Mouse (Mus musculus): ENCODE data around the gene Ccsap. TPM values are rescaled to one million over a fixed set of nuclear protein-coding genes. Genes with fewer than 3 reads are reported as not detected.

Gene Ccsap
- total RNA-seq, 2 experiments from 2014 or later = 1.1 to 1.5 TPM

DNA sequence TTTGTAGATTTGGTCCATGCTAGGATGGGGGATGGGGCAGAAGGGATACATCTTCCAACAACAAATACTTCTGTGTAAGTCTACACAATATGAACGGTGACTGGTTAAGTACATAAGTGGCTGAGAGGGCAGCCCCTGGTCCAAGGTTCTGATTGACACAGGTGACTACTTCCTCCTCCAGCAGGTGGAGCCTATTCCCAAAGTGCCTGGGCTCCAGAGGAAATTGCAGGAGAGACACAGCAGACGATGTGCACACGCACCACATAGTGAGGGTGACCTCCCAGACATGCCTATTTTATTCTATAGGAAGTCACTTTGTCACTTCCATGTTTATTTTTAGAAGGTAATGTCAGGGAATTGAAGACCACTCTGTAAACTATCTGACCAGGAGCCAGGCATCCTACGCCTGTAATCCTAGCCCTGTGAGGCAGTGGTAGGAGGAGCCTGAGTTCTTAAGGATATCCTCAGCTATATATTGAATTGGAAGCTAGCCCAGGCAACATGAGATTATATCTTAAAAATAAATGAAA is 20.9 kb upstream of the Ccsap start:
- DNase-seq (ENCODE audit: low spot score in 2 of 2) = no peak

DNA sequence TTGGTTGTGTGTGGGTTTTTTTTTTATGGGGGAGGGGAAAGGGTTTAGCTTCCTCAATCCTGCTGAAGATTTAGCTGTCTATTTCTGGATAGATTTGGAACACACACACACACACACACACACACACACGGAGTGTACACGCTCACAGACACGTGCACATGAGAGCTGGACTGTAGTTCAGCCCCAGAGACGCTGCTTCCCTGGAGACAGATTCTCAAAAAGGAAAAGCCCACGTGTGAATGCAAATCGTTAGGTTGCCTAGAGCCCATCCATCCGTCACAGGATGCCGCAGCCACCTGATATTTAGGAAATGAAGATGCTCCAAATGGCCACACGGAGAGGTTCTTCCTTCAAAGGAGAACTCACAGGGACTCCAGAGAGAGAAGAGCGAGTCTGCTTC is 20.3 kb upstream of the Ccsap start:
- no peak for DNase-seq (ENCODE audit: low spot score in 2 of 2)

DNA sequence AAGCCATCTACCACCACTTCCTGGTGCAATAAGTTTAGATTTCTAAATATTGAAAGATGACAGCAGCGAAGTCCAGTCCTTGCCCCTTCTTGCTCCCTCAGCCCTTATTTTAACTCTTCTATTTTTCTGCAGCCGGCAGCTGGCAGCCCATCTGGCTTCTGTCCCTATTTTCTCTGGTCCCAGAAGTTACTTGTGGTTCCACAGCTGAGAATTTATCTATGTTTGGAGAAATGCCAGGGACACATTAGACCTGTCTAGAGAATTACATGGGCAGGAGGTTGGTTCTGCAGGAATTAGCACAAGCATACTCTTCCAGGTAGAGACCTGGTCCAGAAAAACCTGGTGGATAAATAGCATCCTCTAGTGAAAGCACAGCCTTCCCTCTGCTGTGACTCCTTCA is 17.9 kb upstream of the Ccsap start:
- DNase-seq (ENCODE audit: low spot score in 2 of 2) = no peak

DNA sequence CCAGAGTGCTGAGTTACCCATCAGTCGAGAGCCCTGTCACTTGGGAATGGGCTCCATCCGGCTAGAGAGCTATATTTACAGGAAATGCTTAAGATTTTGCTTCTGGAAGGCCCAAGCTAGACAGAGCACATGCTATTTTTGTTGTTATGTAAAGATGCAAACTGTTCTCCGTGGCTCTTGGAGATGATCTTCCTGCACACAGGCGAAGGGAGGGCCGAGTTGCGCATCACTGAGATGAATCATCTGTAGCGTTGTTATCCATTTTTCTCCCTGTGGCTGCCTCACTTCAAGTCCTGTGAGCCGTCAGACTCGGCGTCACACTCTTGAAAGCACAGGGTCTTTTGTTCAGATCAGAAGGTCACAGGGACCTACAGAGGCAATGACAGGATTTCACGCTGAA is 14.3 kb upstream of the Ccsap start:
- no peak for DNase-seq (ENCODE audit: low spot score in 2 of 2)

DNA sequence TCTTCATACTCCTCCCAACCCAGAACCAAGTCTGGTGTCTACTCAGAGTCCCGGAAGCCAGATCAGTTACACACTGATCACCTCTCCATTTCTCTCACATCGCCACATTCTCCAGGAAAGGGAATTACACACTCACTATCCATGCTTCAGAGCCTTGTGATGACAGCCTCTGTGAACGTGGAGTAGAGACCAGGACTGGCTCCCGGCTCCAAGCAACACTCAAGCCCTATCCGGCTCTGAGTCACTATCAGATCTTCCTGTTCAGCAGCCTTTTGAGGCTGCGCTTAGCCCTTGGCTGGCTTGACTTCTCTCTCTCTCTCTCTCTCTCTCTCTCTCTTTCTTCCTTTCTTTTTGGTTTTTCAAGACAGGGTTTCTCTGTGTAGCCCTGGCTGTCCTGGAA is 13.4 kb upstream of the Ccsap start:
- DNase-seq (ENCODE audit: low spot score in 2 of 2) = no peak

DNA sequence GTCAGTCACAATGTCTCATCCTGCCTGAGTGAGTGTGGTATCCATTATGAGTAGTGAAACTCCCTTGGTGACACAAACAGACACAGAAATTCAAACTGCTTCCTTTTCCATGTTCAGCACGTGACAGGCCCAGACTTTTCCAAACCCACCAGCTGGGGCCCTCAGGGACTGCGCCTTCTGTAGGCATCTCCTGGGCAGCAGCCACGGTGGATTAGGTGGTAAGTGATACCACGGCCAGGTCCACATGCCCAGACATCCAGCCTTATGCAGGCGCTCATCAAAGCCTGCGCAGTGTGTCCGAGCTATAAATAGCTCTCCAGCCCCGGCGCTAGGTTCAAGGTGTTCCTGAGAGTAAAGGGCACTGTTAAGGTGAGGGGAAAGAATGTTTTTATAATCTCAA is 12.0 kb upstream of the Ccsap start:
- DNase-seq (ENCODE audit: low spot score in 2 of 2) = no peak

DNA sequence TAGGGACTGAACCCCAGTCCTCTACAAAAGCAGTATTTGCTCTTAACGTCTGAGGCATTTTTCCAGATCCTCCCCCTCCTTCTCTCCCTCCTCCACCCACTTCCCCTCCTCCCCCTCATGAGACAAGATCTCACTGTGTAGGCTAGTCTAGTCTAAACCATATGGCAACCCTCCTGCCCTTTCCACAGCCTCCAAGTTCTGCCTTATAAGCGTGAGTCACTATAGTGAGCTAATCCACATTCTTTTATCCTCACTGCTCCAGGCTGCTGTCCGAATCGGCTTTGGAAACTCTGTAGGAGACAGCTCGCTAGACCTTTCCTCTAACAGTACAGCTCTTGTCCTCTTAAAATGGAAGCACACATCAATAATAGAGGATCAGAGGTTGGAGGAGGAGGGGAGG is 7.0 kb upstream of the Ccsap start:
- DNase-seq (ENCODE audit: low spot score in 2 of 2) = no peak

DNA sequence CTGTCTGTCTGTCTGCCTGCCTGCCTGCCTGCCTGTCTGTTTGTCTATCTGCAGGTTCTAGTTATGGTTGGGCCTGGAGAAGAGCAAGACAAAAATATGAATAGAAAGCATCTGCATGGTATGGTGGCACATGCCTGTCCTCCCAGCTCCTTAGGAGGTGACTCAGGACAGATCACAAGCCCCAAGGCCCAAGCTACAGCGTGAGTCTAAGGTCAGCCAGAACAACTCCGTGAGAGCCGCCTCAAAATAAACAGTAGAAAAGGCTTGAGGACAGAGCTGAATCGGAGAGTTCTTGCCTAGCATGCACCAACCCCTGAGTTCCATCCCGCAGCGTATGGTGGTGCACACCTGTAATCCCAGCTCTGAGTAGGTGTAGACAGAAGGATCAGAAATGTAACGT is 5.8 kb upstream of the Ccsap start:
- no peak for DNase-seq (ENCODE audit: low spot score in 2 of 2)

DNA sequence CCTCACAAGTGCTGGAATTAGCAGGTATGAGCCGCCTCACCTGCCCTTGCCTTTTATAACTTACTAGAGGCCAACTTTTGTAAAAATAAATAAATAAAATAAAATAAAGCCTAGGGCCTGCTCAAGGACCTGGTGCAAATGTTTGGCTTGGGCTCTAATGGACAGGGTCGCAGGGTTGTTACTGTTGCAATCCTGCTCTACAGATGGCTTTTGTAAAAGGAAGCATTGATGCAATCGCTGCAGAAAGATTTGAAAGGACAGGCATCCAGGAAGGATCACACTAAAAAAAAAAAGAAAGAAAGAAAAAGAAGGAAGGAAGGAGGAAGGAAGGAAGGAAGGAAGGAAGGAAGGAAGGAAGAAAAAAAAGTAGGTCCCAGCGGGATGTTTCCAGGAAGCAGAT is 377 bp upstream of the Ccsap start:
- DNase-seq (ENCODE audit: low spot score in 2 of 2) = no peak

DNA sequence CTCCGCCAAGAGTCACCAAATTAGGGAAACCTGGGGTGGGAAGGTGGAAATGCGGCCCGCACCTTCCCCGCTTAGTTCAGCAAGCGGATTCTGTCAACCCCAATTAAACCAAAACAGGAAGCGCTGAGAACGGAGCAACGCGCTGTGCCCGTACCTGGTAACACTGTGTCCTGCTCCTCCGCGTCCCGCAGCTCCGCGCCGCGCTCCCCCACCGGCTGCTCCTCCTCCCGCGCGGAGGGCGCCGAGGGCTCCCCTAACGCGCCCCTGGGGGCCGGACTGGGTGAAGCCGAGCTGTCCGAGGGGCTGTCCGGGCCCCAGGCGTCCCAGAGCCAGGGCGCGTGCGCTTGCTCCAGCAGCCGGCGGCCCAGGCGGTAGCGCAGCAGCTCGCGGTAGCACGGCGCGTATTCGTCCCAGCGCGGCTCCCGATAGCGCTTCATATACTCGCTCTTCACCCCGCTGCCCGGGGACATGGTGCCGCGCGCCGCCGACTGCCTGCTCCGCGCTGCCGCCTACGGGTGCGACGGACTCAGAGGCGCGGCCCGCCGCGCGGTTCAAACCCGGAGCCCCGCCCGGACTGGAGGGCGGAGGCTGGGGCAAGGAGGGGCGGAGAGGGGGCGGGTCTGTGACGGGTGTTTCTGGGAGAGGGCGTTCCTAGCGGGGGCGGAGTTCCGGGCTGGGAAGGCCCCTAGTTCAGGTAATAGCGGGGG is 915 bp downstream of the Ccsap start:
- DNase-seq (ENCODE audit: low spot score in 2 of 2) = peak; percentile 89 to 90

DNA sequence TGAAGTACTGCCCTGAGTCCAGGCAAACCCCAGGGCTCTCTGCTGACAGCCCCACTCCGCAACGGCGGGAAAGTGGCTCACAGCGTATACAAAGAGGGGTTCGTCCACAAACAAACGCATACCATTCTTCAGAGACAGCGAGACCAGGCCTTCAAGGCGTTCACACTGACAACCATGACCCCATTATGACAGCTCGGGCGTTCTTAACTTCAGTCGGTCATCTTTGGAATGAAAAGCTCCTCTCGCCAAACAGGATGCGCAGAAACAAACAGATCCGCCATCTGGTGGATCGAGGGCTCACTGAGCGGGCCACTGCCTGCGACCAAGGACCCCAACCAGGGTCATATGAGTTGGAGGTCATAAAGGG is 1.5 kb downstream of the Ccsap start:
- DNase-seq (ENCODE audit: low spot score in 2 of 2) = peak in 1 of 2 experiments; percentile 13

DNA sequence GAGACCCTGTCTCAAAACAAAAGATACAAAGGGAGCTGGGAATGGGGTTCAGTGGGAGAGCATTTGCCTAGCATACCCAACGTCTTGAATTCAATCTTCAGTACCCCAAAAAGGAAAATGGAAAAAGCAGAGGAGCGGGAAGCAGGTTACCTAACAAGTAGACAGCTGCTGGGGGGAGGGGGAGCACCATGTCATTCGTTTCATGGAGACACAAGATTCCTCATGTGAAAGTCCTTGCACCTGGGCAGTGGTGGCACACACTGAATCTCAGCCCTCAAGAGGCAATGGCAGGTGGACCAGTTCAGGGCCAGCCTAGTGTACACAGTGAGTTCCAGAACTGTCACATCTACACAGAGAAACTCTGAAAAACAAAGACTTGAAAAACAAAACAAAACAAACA is 2.6 kb downstream of the Ccsap start:
- DNase-seq (ENCODE audit: low spot score in 2 of 2) = no peak

DNA sequence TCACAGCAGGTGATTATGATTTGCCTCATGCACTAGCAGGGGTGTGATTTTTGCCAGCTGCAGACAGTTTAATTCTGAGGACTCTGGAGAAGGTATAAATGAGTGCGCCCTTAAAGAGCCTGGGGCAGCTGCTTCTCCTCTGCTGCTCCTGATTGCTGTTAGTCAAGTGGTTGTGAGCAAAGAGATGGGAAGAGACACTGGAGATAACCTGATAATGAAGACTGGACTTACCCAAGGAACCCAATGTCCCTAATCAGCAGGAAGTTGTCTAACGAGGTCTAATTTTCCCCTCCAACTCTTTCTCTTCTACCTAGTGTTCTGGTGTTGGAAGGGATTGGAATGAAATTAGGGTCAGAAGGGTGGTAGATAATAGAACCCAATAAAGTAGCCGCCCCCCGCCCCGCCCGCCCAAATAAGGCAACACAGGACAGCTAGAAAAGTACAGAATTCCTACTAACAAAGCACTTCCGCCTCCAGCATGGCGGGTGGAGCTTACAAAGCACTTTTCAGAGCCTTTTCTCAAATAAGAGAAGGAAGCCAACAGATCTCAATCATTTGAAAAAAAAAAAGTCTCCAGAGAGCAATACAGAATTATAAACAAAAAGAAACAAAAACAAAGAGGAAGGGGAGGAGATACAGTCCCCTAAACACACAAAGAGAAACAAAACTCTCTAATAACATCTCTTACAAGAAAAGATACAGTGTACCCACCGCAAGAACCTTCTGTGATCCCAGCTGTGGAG is 5.1 kb downstream of the Ccsap start:
- no peak for DNase-seq (ENCODE audit: low spot score in 2 of 2)

DNA sequence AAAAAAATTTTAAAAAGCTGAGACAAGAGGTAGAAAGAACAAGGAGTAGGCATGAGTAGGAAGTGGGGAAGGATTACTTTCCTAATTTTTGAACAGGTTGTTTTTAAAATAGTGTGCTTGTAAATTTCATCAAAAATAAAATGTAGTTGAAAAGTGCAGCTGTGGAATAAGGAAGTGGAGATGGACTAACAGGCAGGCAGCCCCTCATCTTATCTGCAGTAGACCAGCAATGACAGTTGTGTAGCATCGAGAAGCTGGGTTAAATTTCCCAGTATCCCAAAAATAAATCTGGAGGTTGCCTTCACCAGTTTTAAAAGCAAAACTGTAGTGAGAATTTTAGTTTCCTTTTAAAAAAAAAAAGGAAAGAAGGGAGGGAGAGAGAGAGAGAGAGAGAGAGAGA is 5.8 kb downstream of the Ccsap start:
- no peak for DNase-seq (ENCODE audit: low spot score in 2 of 2)

DNA sequence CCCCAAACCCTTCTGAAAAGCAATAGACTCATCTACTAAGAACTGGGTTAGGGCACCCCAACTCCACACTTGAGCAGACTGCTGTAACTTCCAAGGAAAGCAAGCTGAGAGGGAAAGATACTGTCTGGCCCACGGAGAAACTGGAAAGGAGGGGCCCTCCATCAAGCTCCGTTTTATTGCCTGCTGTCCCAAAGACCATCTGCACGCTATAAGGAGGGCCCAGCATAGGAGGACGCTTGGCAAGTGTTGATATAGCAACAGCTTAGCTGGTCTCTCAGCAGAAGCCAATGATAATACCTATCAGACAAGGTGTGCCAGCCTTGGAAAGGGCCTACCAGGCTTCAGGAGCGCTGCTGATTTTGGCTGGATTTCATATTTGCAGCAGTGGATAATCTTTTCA is 8.4 kb downstream of the Ccsap start:
- no peak for DNase-seq (ENCODE audit: low spot score in 2 of 2)

DNA sequence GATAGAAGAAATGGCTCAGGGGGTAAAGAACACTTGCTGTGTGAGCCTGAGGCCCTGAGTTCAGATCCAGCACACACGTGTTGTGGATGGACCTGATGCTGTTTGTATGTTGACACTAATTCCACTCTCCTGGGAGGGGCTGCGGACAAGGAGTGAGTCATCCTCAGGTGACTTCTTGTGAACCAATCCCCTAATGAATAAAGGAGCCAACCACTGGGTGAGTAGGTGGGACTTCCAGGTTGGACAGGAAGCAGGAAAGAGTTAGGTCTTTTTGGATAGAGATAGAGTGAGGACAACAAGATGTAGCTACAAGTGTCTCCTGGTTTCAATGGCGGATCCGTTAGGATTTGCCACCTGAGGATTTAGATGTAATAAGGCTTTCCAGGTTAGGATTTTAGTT is 10.7 kb downstream of the Ccsap start:
- no peak for DNase-seq (ENCODE audit: low spot score in 2 of 2)

DNA sequence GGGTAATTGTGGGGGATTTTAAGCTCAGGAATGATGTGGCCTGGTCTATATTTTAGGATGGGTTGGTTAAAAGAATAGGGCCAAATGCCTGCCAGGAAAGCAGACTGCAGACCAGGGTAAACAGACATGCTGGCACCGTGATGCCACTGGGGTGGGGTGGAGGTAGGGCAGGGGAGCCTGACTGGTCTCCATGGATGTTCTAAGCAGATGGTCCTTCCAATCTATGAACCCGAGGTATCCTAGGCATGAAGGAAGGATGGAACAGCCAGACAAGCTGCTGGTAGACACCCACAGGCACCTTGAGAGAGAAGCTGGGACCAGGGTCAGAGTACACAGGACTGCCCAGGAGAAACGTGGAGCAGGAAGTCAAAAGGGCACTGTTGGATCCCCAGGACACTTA is 12.5 kb downstream of the Ccsap start:
- DNase-seq (ENCODE audit: low spot score in 2 of 2) = no peak

DNA sequence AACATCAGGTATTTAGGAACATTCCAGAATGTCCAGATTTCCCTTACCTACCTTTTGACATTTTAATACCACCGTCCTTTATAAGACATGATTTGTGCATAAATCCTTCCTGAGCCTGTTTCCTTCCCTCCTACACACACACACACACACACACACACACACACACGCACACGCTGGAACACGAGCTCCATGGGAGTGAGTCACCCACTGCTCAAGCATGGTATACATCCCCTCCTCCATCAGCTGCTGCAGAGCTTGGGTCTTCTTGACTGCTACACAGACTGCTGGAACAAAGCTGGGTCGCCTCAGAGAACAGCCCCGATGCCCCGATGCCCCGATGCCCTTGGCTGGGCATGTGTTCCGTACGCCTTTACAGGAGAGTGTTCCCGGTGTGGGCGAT is 13.5 kb downstream of the Ccsap start:
- no peak for DNase-seq (ENCODE audit: low spot score in 2 of 2)

DNA sequence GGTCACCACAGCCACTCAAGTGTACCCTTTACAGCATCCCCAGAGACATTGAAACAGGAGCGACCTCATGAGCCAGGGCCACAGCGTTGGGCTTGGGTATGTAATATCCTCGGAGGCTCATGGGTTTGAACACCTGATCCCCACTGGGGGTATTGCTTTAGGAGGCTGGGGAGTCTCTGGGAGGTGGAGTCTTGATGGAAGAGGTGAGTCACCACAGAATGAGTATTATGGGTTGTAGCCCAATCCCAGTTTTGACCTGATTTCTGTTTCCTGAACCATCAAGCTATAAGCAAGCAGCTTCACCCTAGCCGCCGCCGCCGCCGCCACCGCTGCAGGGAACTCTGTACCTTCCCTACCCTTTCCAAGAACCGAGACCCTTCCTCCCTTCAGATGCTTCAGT is 14.0 kb downstream of the Ccsap start:
- no peak for DNase-seq (ENCODE audit: low spot score in 2 of 2)

DNA sequence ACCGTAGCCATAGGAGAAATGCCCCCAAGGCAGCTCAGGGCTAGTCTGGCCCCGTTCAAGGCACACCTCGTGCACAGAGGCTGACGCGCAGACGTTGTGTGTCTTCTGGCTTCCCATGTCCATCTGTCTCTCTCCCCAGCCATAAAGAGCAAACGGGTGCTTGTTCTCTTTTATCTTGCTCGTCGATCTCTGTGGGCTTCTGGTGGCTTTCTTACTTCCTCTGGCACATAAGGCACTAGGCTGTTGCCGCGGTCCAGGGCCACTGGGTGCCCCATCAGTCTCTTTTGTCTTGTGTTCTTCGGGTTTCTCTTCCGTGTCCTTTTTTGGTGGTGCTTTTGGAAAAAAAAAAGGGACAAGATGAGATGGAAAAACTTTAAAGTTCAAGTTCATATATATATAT is 14.9 kb downstream of the Ccsap start:
- DNase-seq (ENCODE audit: low spot score in 2 of 2) = no peak

DNA sequence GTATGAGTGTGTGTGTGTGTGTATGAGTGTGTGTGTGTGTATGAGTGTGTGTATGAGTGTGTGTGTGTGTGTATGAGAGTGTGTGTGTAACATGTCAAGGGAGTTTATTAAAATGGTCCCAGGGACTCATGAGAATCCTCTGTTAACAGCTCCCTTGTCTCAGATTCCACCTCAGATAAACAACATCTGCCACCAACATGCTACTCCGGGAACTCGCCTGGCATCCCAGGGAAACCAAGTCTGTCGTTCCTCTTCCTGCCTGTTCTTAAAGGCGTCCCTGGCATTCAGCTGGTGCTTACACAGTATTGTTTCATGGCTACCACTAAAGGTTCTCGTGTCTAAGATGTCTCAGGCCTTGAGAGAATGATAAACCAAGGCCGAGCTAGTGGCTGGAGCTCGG is 15.7 kb downstream of the Ccsap start:
- no peak for DNase-seq (ENCODE audit: low spot score in 2 of 2)

DNA sequence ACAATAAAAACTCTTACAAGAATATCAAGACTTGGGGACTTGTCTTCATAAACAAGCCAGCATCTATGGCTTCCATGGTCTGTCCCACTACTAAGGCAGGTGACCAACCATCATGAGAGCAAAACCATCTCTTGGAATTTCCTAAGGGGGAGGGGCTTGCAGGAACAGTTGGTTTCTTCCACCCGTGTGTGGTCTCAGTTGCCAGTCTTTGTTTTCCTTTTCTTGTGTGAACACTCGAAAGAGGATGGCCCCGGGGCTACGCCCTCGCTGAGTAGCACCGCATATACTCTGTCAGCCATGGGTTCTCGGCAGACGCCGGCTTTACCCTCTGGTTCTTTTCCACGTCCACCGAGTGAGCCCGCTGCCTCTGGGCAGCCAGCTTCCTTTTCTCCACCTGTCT is 17.9 kb downstream of the Ccsap start:
- no peak for DNase-seq (ENCODE audit: low spot score in 2 of 2)

Data from adrenal gland, adult 18-20 months (tissue).